Mouse (Mus musculus) myocyte (in vitro differentiated cells): ENCODE results near the gene Derl3.

Experiments used
- MAX ChIP-seq: IDR thresholded peaks from one replicate; pipeline ENCODE4 v1.6.1; 2011; ENCODE audit warnings: low read depth, mild to moderate bottlenecking, control low read depth
- POLR2A ChIP-seq: IDR thresholded peaks from one replicate; pipeline ENCODE4 v1.6.1; 2011; ENCODE audit warnings: low read depth, mild to moderate bottlenecking, control low read depth, moderate library complexity; ENCODE audit not compliant: insufficient read length
- POLR2AphosphoS2 ChIP-seq: IDR thresholded peaks from one replicate; pipeline ENCODE4 v1.6.1; 2011; ENCODE audit warnings: low read depth, control low read depth; ENCODE audit not compliant: insufficient read length
- REST ChIP-seq: IDR thresholded peaks from one replicate; pipeline ENCODE4 v1.6.1; 2011; ENCODE audit warnings: mild to moderate bottlenecking, control low read depth, moderate library complexity; ENCODE audit not compliant: insufficient read depth, insufficient read length
- TCF12 ChIP-seq: IDR thresholded peaks from one replicate; pipeline ENCODE4 v1.6.1; 2011; ENCODE audit warnings: mild to moderate bottlenecking, control low read depth; ENCODE audit not compliant: poor library complexity, insufficient read depth, severe bottlenecking

- TF ChIP-seq POLR2AphosphoS2 (no peak), MAX (no peak), REST (no peak), TCF12 (no peak), POLR2A (no peak)
Observed at GRCm38 (mm10) chr10:75934991-75935390, 41.8 kb downstream of the Derl3 start.
